Mouse (Mus musculus): ENCODE measurements around the gene Olfr873. TPM values are rescaled to one million over a fixed set of nuclear protein-coding genes. Genes with fewer than 3 reads are reported as not detected.
"Not testable (repeated sequence)": the region's sequence is repeated elsewhere in the genome, so short reads cannot be mapped to it uniquely, and the experiment has no call there.

Gene Olfr873
- not detected in 2 replicates for polyA plus RNA-seq (2015; fragmentation: Nextera tagmentation; extraction: Ambion mirVana)

DNA sequence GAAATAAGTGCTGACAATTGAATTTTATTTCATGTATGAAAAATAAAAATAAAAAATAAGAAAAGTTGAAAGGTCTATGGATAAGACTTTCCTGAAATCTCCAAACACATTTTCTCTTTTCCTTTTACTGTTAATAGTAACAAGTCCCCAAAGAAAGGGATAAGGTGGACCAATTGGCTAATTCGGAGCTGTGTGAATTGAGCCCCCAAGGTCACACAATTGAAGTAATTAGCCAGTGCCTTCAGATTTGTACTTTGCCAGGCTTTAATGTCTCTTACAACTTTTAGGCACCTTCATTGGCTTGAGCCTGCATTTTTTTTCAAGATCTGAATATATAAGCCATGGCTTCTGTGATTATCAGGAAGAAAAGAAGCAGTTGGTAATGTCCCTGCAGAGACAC, at the start of gene Olfr873:
Gene Olfr873, plus strand, starts transcription at position 301 of the 400 bp plus-strand sequence.
- H3K4me2 ChIP-seq: no peak within 1 kb of the TSS
- H3K27me3 ChIP-seq: no peaks in the 10 kb centered on the region
- no peaks in the 10 kb centered on the region for H3K36me3 ChIP-seq
- no peaks in the 10 kb centered on the region for H3K9me3 ChIP-seq
- no peak within 1 kb of the TSS for H3K27ac ChIP-seq
- no peaks in the 10 kb centered on the region for H3K4me1 ChIP-seq
- no peak for ATAC-seq (ENCODE audit: insufficient number of reproducible peaks, low FRiP score, low TSS enrichment, low read depth)
- no peak within 1 kb of the TSS for H3K9ac ChIP-seq
- WGBS: 88% methylated on average over 1 of the region's 1 CpGs
- H3K4me3 ChIP-seq: no peak within 1 kb of the TSS

DNA sequence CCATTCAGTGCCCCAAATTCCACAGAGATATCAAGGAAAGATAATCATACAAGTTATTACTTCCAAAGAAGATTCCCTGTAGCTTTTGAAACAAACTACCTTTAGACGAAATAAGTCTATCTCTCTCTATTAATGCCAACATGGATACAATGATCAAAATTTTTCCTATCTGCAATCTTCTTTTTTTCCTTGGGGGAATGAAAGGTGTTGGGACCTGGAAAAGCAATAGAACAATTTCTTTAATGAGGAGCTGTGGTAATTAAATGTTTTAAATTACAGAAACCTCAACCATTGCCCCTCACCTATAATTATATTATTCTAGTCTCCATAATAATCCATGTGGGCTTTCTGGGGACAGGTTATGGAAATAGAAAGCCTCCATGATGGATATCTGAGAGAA, 16.3 kb upstream of the Olfr873 start, which contains the start of gene Olfr39:
Gene Olfr39, plus strand, starts transcription at position 301 of the 400 bp plus-strand sequence.
- no peaks in the 10 kb centered on the region for H3K4me1 ChIP-seq
- H3K27me3 ChIP-seq: no peaks in the 10 kb centered on the region
- no peak within 1 kb of the TSS for H3K4me2 ChIP-seq
- no peak within 1 kb of the TSS for H3K27ac ChIP-seq
- H3K9ac ChIP-seq: no peak within 1 kb of the TSS
- H3K36me3 ChIP-seq: no peaks in the 10 kb centered on the region
- H3K9me3 ChIP-seq: no peaks in the 10 kb centered on the region
- ATAC-seq (ENCODE audit: insufficient number of reproducible peaks, low FRiP score, low TSS enrichment, low read depth): no peak
- H3K4me3 ChIP-seq: no peak within 1 kb of the TSS
- WGBS: 83% methylated on average over 1 of the region's 1 CpGs

DNA sequence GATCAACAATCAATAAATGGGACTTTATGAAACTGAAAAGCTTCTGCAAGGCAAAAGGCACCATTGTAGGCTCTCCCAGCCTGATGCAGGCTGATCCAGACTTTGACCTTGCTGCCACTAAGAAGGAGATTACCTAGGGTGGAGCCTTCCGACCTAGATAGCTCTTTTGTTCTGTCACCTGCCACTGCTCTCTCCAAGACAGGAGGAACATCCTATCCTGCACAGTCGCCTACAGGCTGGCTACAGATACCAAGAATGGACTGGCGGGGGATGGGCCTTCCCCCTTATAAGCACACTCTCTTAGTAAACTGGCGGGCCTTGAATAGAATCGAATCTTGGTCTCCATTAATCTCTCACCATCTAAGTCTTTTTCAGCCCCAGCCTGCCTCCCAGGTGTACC, 2.8 kb upstream of the Olfr873 start:
- H3K4me3 ChIP-seq; ATAC-seq (ENCODE audit: insufficient number of reproducible peaks, low FRiP score, low TSS enrichment, low read depth); H3K27me3 ChIP-seq; H3K4me1 ChIP-seq; H3K36me3 ChIP-seq; H3K9me3 ChIP-seq; H3K27ac ChIP-seq; H3K4me2 ChIP-seq; H3K9ac ChIP-seq: not testable (repeated sequence)
- 80% methylated on average over 5 of the region's 5 CpGs for WGBS

DNA sequence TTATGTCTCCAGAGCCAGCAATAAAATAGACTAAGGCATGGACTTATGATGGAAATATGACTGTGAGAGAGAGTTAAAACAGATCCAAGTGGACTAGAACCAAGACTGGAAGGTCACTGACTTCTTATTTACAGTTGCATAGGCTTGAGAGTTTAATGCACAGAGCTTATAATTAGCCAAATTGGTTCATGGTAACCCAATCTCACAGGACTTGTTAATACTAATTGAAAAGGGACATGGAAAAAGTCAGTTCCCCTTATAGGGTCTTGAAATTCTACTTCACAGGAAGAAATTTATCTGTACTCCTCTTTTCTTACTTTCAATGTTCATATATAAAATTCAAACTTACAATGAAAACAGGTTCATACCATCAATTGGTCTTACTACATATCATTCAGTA, 37.7 kb downstream of the Olfr873 start, which contains the start of gene Olfr18:
Gene Olfr18, minus strand, starts transcription at position 101 of the 400 bp plus-strand sequence.
- no peak within 1 kb of the TSS for H3K9ac ChIP-seq
- H3K27me3 ChIP-seq: no peaks in the 10 kb centered on the region
- H3K4me3 ChIP-seq: no peak within 1 kb of the TSS
- H3K27ac ChIP-seq: no peak within 1 kb of the TSS
- H3K9me3 ChIP-seq: no peaks in the 10 kb centered on the region
- H3K36me3 ChIP-seq: no peaks in the 10 kb centered on the region
- no peak within 1 kb of the TSS for H3K4me2 ChIP-seq
- no peaks in the 10 kb centered on the region for H3K4me1 ChIP-seq
- ATAC-seq (ENCODE audit: insufficient number of reproducible peaks, low FRiP score, low TSS enrichment, low read depth): no peak

DNA sequence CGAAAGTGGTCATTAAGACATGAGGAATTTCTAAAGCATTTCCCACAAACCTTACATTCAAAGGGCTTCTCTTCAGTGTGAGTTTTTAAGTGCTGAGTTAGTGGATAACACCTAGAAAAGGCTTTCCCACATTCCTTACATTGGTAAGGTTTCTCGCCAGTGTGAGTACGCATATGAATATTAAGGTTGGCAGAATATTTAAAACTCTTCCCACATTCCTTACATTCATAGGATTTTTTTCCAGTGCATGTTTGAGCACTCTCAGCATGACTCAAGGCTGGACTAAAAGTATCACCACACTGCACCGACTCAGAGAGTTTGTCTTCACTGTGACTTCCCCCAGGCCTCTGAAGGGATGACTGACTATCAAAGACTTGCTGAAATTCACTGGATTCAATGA, 50.2 kb downstream of the Olfr873 start:
- Histone ChIP-seq H3K9me3 (no peaks in the 10 kb centered on the region), H3K27ac (no peak overlapping the region), H3K4me1 (no peaks in the 10 kb centered on the region), H3K4me2 (no peak overlapping the region), H3K27me3 (no peaks in the 10 kb centered on the region), H3K4me3 (no peak overlapping the region), H3K36me3 (peaks cover 43% of the 10 kb centered on the region), H3K9ac (no peak overlapping the region)
- 82% methylated on average over 4 of the region's 4 CpGs for WGBS
- ATAC-seq (ENCODE audit: insufficient number of reproducible peaks, low FRiP score, low TSS enrichment, low read depth): no peak

Other genes with a start within 250 kb of the Olfr873 start
- not detected in 2 replicates for gene Olfr867, start 241.0 kb upstream of the Olfr873 start, polyA plus RNA-seq (2015; fragmentation: Nextera tagmentation; extraction: Ambion mirVana)
- not detected in 2 replicates for gene Olfr868, start 199.9 kb upstream of the Olfr873 start, polyA plus RNA-seq (2015; fragmentation: Nextera tagmentation; extraction: Ambion mirVana)
- gene Olfr869, start 169.5 kb upstream of the Olfr873 start, polyA plus RNA-seq (2015; fragmentation: Nextera tagmentation; extraction: Ambion mirVana): not detected in 2 replicates
- not detected in 2 replicates for gene Olfr870, start 124.5 kb upstream of the Olfr873 start, polyA plus RNA-seq (2015; fragmentation: Nextera tagmentation; extraction: Ambion mirVana)
- not detected in 2 replicates for gene Olfr871, start 86.3 kb upstream of the Olfr873 start, polyA plus RNA-seq (2015; fragmentation: Nextera tagmentation; extraction: Ambion mirVana)
- not detected in 2 replicates for gene Olfr872, start 61.4 kb upstream of the Olfr873 start, polyA plus RNA-seq (2015; fragmentation: Nextera tagmentation; extraction: Ambion mirVana)
- not detected in 2 replicates for gene Olfr39, start 16.2 kb upstream of the Olfr873 start, polyA plus RNA-seq (2015; fragmentation: Nextera tagmentation; extraction: Ambion mirVana)
- not detected in 2 replicates for gene Olfr18, start 37.6 kb downstream of the Olfr873 start, polyA plus RNA-seq (2015; fragmentation: Nextera tagmentation; extraction: Ambion mirVana)
- gene Zfp560, start 86.6 kb downstream of the Olfr873 start, polyA plus RNA-seq (2015; fragmentation: Nextera tagmentation; extraction: Ambion mirVana): 26.2 and 31.8 TPM in 2 replicates
- 14.8 and 17.3 TPM in 2 replicates for gene Zfp26, start 161.6 kb downstream of the Olfr873 start, polyA plus RNA-seq (2015; fragmentation: Nextera tagmentation; extraction: Ambion mirVana)
- 19.1 and 19.4 TPM in 2 replicates for gene Zfp426, start 194.2 kb downstream of the Olfr873 start, polyA plus RNA-seq (2015; fragmentation: Nextera tagmentation; extraction: Ambion mirVana)
- 93.6 and 110 TPM in 2 replicates for gene Zfp266, start 222.9 kb downstream of the Olfr873 start, polyA plus RNA-seq (2015; fragmentation: Nextera tagmentation; extraction: Ambion mirVana)

All from limb, embryonic 15.5 days (tissue).